8 mouse cellular contexts compared by ENCODE assay signal in the genomic region with DNA sequence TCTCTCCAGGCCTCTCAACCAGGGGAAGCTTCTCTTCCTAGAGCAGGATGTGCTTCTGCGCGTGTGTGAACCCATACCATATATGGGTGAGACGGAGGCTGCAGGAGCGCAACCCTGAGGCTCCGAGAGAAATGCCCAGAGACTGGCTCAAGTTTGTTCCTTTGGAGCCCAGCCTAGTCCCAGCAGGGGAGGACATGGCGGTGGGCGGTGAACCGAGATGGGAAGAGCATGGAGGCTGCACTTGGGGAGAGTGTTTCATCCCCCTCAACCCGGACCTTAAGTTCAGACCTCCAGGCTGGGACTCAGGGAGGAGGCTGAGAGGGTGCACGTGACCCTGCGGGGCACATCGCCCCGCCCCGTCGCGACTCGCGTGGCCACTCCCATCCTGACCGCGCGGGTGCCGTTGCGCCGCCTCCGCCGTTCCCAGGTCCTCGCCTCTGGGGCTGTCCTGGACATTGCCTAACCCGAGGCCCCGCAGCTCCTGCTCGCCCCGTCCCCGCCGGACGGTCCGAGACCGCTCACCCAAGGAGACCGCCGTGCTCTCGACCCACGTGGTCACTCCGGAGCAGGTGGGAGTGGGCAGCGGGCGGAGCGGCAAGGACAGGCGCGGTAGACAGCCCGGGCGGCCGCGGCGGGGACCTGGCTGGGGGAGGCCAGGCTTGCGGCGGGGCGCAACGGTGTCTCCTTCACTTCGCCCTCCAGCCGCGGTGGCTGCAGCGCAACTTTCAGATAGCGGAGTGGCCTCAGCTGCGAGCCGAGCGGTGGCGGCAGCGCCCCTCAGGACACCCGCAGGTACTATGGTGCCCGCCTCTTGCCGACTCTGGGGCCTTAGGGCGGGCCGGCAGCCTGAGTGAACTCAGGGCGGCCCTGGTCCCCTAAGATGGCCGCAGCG. TPM values are rescaled to one million over a fixed set of nuclear protein-coding genes. Genes with fewer than 3 reads are reported as not detected.
DNase-seq lines count a peak whose midpoint lies in the region; ATAC-seq and TF ChIP-seq lines count a peak whose summit lies in the region.

No protein-coding gene starts in this region.

- WGBS in forebrain, embryonic 15.5 days, result 1% methylated on average over 72 of the region's 73 CpGs
- WGBS in neural tube, embryonic 14.5 days, result under 1% methylated on average over 66 of the region's 73 CpGs

- H3K27me3 ChIP-seq in G1E (ENCODE audit: insufficient read depth, low read length), result no peaks in the 10 kb centered on the region
- H3K27me3 ChIP-seq in forebrain, embryonic 15.5 days, result no peaks in the 10 kb centered on the region
- no peaks in the 10 kb centered on the region for H3K27me3 ChIP-seq in neural tube, embryonic 14.5 days (ENCODE audit: control insufficient read depth, insufficient read depth, low read length)
- H3K27me3 ChIP-seq in testis, adult 2 months (ENCODE audit: control insufficient read depth, insufficient read depth, low read length), result no peaks in the 10 kb centered on the region

- peak; percentile 68 for TF ChIP-seq POLR2A in testis, adult 2 months (IDR thresholded peaks at IDR 0.05; ENCODE audit: control insufficient read depth, low read depth, low read length)

- H3K36me3 ChIP-seq in G1E (replicated peaks), result peaks cover 32% of the 10 kb centered on the region
- peaks cover 8% of the 10 kb centered on the region for H3K36me3 ChIP-seq in forebrain, embryonic 15.5 days
- H3K36me3 ChIP-seq in neural tube, embryonic 14.5 days (ENCODE audit: control insufficient read depth, insufficient read depth, low read length), result no peaks in the 10 kb centered on the region; the same call in 1 of the 2 replicates
- H3K36me3 ChIP-seq in testis, adult 2 months (ENCODE audit: control insufficient read depth, insufficient read depth, low read length), result peaks cover 3% of the 10 kb centered on the region; the same call in 1 of the 2 replicates

- peak overlapping the region; percentile 94 for H3K4me3 ChIP-seq in G1E (ENCODE audit: low read depth, low read length)
- H3K4me3 ChIP-seq in forebrain, embryonic 15.5 days, result peak overlapping the region; percentile 85
- H3K4me3 ChIP-seq in neural tube, embryonic 14.5 days (ENCODE audit: low read depth, low read length), result peak overlapping the region; percentile 91
- H3K4me3 ChIP-seq in testis, adult 2 months (ENCODE audit: control insufficient read depth, low read depth, low read length), result peak overlapping the region; percentile 97

- H3K27ac ChIP-seq in forebrain, embryonic 15.5 days (replicated peaks), result peak overlapping the region; percentile 88
- H3K27ac ChIP-seq in neural tube, embryonic 14.5 days (ENCODE audit: low read depth, low read length), result peak overlapping the region; percentile 92
- H3K27ac ChIP-seq in testis, adult 2 months (ENCODE audit: control insufficient read depth, insufficient read depth, low read depth, low read length), result peak overlapping the region; percentile 98

- intact Hi-C loops in heart, postnatal 25 days (cut with DNase I), result no loop called here

- H3K9ac ChIP-seq in forebrain, embryonic 15.5 days (replicated peaks), result peak overlapping the region; percentile 82
- peak overlapping the region; percentile 85 for H3K9ac ChIP-seq in neural tube, embryonic 14.5 days (replicated peaks; ENCODE audit: low read depth, low read length)

- peak; percentile 84 for ATAC-seq in G1E (ENCODE audit: extremely low read depth, insufficient number of reproducible peaks, low FRiP score, poor library complexity, severe bottlenecking)
- ATAC-seq in forebrain, embryonic 15.5 days (replicated peaks), result peak; percentile 98
- peak; percentile 97 for ATAC-seq in neural tube, embryonic 14.5 days (ENCODE audit: low read depth)

- no peaks in the 10 kb centered on the region for H3K9me3 ChIP-seq in G1E (replicated peaks)
- no peaks in the 10 kb centered on the region for H3K9me3 ChIP-seq in forebrain, embryonic 15.5 days
- no peaks in the 10 kb centered on the region for H3K9me3 ChIP-seq in neural tube, embryonic 14.5 days (ENCODE audit: control insufficient read depth, low read length)

- peak overlapping the region; percentile 75 for H3K4me2 ChIP-seq in forebrain, embryonic 15.5 days (replicated peaks)
- H3K4me2 ChIP-seq in neural tube, embryonic 14.5 days (ENCODE audit: low read depth, low read length), result peak overlapping the region; percentile 75

- no peak for TF ChIP-seq CTCF in G1E (IDR thresholded peaks at IDR 0.05; ENCODE audit: low read depth, low read length)
- no peak for TF ChIP-seq CTCF in testis, adult 2 months (IDR thresholded peaks at IDR 0.05; ENCODE audit: control insufficient read depth, insufficient read depth, insufficient replicate concordance, low read depth, low read length)

- peak; percentile 90 for DNase-seq in G1E (ENCODE audit: low spot score)
- DNase-seq in cerebellum, adult 11-12 months, result peak; percentile 97
- peak; percentile 94 for DNase-seq in heart, postnatal 25 days (ENCODE audit: low spot score)
- peak; percentile 95 to 97 for DNase-seq in layer of hippocampus, adult 18-20 months (ENCODE audit: low spot score in 2 of 2)
- peak; percentile 96 for DNase-seq in lung, adult 18-20 months

- H3K4me1 ChIP-seq in G1E (ENCODE audit: insufficient read depth, low read depth, low read length), result peaks cover 42% of the 10 kb centered on the region
- peaks cover 23% of the 10 kb centered on the region for H3K4me1 ChIP-seq in forebrain, embryonic 15.5 days
- H3K4me1 ChIP-seq in neural tube, embryonic 14.5 days (ENCODE audit: control insufficient read depth, insufficient read depth, low read length), result peaks cover 14% of the 10 kb centered on the region
- peaks cover 2% of the 10 kb centered on the region for H3K4me1 ChIP-seq in testis, adult 2 months (ENCODE audit: control insufficient read depth, insufficient read depth, low read length)

RNA-seq across cellular contexts. Expression of gene Vdac2, which starts 6.1 kb away (rescaled TPM):
- total RNA-seq in G1E (2014; fragmentation: Nextera tagmentation) (525 and 570 TPM in 2 replicates), G1E (2017) (445 and 495 TPM in 2 replicates)
- 636 and 648 TPM in 2 replicates for polyA plus RNA-seq in G1E (2012)
- 245 and 250 TPM in 2 replicates for polyA plus RNA-seq in forebrain, embryonic 15.5 days (2015; fragmentation: Nextera tagmentation; extraction: Ambion mirVana)
- total RNA-seq in heart, postnatal 25 days (2021), result 100 to 1,000 TPM; 494 to 528 TPM
- total RNA-seq in layer of hippocampus, adult 18-20 months (2021), result 100 to 1,000 TPM; 234 to 237 TPM
- 319 and 325 TPM in 2 replicates for polyA plus RNA-seq in neural tube, embryonic 14.5 days (2014; fragmentation: Nextera tagmentation; extraction: Ambion mirVana)
- 402 and 429 TPM in 2 replicates for polyA plus RNA-seq in testis, adult 2 months (2012; rRNA removed)

RNA-seq across cellular contexts. Expression of gene Comtd1, which starts 17.7 kb away (rescaled TPM):
- total RNA-seq in G1E (2014; fragmentation: Nextera tagmentation) (23.3 and 33.0 TPM in 2 replicates), G1E (2017) (20.6 and 24.5 TPM in 2 replicates)
- polyA plus RNA-seq in G1E (2012), result 49.2 and 49.5 TPM in 2 replicates
- 31.7 and 33.0 TPM in 2 replicates for polyA plus RNA-seq in forebrain, embryonic 15.5 days (2015; fragmentation: Nextera tagmentation; extraction: Ambion mirVana)
- 1 to 10 TPM; 7.5 to 9.5 TPM for total RNA-seq in heart, postnatal 25 days (2021)
- 10 to 100 TPM; 28.3 to 29.7 TPM for total RNA-seq in layer of hippocampus, adult 18-20 months (2021)
- polyA plus RNA-seq in neural tube, embryonic 14.5 days (2014; fragmentation: Nextera tagmentation; extraction: Ambion mirVana), result 38.6 and 55.0 TPM in 2 replicates
- polyA plus RNA-seq in testis, adult 2 months (2012; rRNA removed), result 5.9 and 6.4 TPM in 2 replicates

Comparison
In these comparisons a context has a peak if more than half of its experiments do, and no peak if none do; other contexts are left out.
1. Peak in every context shown above with its lines: DNase-seq, ATAC-seq, H3K4me3 ChIP-seq and H3K27ac ChIP-seq.